Mouse (Mus musculus) embryonic facial prominence, embryonic 14.5 days (tissue): Measurements from ENCODE around the gene Cmpk1. TPM values are rescaled to one million over a fixed set of nuclear protein-coding genes. Genes with fewer than 3 reads are reported as not detected.

Experiments
- ATAC-seq: fragments of 200-750 bp; cut with Nextera tagmentation; 2 replicates; pipeline ENCODE4 v1.8.0; 2017; ENCODE audit warnings: low read depth, moderate number of reproducible peaks, moderate TSS enrichment
- DNase-seq: peaks from one replicate; pipeline ENCODE4 v3.0.0-alpha.2; 2015; ENCODE audit warnings: low spot score
- H3K27ac ChIP-seq: fragments of 300-500 bp; sonication (generic); replicated peaks from 2 replicates; pipeline ENCODE4 v1.5.1; 2014; ENCODE audit warnings: low read depth, mild to moderate bottlenecking, low read length, moderate library complexity
- H3K27me3 ChIP-seq: fragments of 300-500 bp; sonication (generic); replicated peaks from 2 replicates; pipeline ENCODE4 v1.6.1; 2014; ENCODE audit warnings: low read length; ENCODE audit not compliant: control insufficient read depth, insufficient read depth
- H3K36me3 ChIP-seq: fragments of 300-500 bp; sonication (generic); 2 replicates; pipeline ENCODE4 v1.6.1; 2014; ENCODE audit warnings: low read length, mixed read lengths; ENCODE audit not compliant: control insufficient read depth, insufficient read depth
- H3K4me1 ChIP-seq: fragments of 300-500 bp; sonication (generic); 2 replicates; pipeline ENCODE4 v1.6.1; 2014; ENCODE audit warnings: antibody characterized with exemption, low read length; ENCODE audit not compliant: control insufficient read depth, insufficient read depth
- H3K4me2 ChIP-seq: fragments of 300-500 bp; sonication (generic); 2 replicates; pipeline ENCODE4 v1.6.1; 2014; ENCODE audit warnings: low read depth, mild to moderate bottlenecking, low read length, moderate library complexity, mixed read lengths
- H3K4me3 ChIP-seq: fragments of 300-500 bp; sonication (generic); 2 replicates; pipeline ENCODE4 v1.5.1; 2014; ENCODE audit warnings: low read depth, mild to moderate bottlenecking, low read length
- H3K9ac ChIP-seq: fragments of 300-500 bp; sonication (generic); 2 replicates; pipeline ENCODE4 v1.6.1; 2014; ENCODE audit warnings: low read depth, mild to moderate bottlenecking, low read length, moderate library complexity, mixed read lengths
- H3K9me3 ChIP-seq: fragments of 300-500 bp; sonication (generic); 2 replicates; pipeline ENCODE4 v1.6.1; 2016; ENCODE audit warnings: low read length; ENCODE audit not compliant: control insufficient read depth
- WGBS: fragments of 180-500 bp; shearing (Covaris S2); extraction: QIAGEN DNeasy Blood & Tissue Kit; methylation state at CpG from one replicate; pipeline ENCODE4 v1.1.7; 2014; 5-methylcytosine and 5-hydroxymethylcytosine counted together
- polyA plus RNA-seq: library from polyadenylated mRNA; unstranded; fragments of >200 nt; fragmentation: Nextera tagmentation; extraction: Ambion mirVana; gene quantifications from 2 replicates; pipeline ENCODE4 v1.2.1, GENCODE M21; 2014

The Cmpk1 gene
- polyA plus RNA-seq, 1 experiment from 2014 or later = 112 TPM

DNA sequence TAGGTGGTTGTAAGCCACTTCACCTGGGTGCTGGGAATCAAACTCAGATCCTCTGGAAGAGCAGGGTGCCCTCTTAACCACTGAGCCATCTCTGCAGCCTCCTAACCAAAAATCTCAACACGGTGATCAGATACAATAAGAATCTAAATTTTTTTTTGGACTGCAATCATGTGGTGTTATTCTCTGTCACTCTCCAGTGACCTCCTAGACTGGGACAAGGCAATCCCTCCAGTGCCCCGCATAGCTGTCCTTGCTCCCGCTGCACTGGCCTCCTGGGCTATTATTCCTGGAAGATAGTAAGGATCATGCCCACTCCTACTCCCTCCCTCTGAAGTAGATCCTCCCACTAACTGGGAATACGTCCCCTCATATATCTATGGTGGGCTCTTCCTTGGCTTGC is 45.7 kb downstream of the Cmpk1 start:
- H3K36me3 ChIP-seq = no peaks in the 10 kb centered on the region
- peaks cover 23% of the 10 kb centered on the region for H3K27me3 ChIP-seq
- ATAC-seq = no peak
- no peak overlapping the region for H3K27ac ChIP-seq
- WGBS = 74% methylated on average over 4 of the region's 4 CpGs
- 0 out of 2 replicates have a peak, but pooled peaks cover 12% of the 10 kb centered on the region for H3K4me1 ChIP-seq
- no peak overlapping the region for H3K9ac ChIP-seq
- H3K4me2 ChIP-seq = no peak overlapping the region
- no peak for DNase-seq
- no peaks in the 10 kb centered on the region for H3K9me3 ChIP-seq
- no peak overlapping the region for H3K4me3 ChIP-seq

DNA sequence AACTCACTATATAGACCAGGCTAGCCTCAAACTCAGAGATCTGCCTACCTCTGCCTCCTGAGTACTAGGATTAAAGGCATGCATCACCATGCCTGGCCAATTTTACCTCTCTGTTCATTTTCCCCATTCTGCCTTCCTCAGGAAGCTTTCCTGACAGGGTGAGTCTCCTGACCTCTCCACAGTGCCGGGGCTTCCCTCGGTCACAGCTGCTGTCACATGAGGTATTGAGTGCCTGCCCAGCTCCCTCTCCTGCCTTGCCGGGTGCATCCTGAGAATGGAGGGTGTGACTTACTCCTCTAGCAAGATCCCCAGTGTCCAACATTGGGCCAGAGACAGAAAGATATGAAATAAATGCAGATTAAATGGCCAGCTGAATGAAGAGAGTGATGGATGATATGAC is 48.8 kb downstream of the Cmpk1 start:
- no peak overlapping the region for H3K4me2 ChIP-seq
- no peak overlapping the region for H3K4me3 ChIP-seq
- no peak for DNase-seq
- ATAC-seq = no peak
- no peaks in the 10 kb centered on the region for H3K36me3 ChIP-seq
- H3K27ac ChIP-seq = no peak overlapping the region
- 34% methylated on average over 3 of the region's 3 CpGs for WGBS
- no peaks in the 10 kb centered on the region for H3K9me3 ChIP-seq
- 0 out of 2 replicates have a peak, but pooled peaks cover 12% of the 10 kb centered on the region for H3K4me1 ChIP-seq
- H3K27me3 ChIP-seq = peaks cover 10% of the 10 kb centered on the region; the same call in 1 of the 2 replicates
- H3K9ac ChIP-seq = no peak overlapping the region

DNA sequence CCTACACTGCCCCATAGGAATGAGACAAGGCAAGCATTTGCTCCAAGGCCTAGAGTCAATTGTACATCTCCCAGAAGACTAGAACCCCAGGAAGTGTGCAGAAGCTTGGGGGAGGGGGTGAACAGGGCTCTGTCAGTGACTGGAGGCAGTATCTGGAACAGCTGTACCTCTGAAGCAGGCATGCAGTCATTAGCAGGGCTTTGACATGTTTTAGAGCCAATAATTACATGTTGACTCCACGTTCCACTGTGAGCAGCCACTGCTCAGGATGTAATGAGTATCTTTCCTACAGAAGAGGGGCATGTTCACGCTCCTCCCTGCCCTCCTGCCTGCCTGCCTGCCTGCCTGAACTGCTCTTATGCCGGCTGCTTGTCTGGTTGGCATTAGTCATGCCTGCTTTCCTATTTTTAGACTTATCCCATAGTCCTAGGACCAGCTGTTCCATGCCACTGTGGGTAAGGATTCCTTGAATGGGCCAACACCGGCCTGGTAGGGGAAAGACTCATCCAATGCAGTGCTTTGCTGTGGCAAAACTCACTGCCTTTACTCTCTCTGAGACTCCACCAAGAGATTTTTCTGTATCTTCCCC is 49.5 kb downstream of the Cmpk1 start:
- Histone ChIP-seq H3K27ac (no peak overlapping the region), H3K9ac (no peak overlapping the region), H3K27me3 (peaks cover 10% of the 10 kb centered on the region; the same call in 1 of the 2 replicates), H3K4me3 (no peak overlapping the region), H3K36me3 (no peaks in the 10 kb centered on the region), H3K4me2 (no peak overlapping the region), H3K4me1 (peaks cover 8% of the 10 kb centered on the region; the same call in 1 of the 2 replicates), H3K9me3 (no peaks in the 10 kb centered on the region)
- peak; percentile 73 for DNase-seq
- WGBS = 22% methylated on average over 4 of the region's 4 CpGs
- peak; percentile 89 for ATAC-seq

GRCm38 (mm10) chr4:114934188-114934587 is 52.9 kb downstream of the Cmpk1 start:
- Histone ChIP-seq H3K4me1 (peaks cover 3% of the 10 kb centered on the region; the same call in 1 of the 2 replicates), H3K9me3 (no peaks in the 10 kb centered on the region), H3K9ac (no peak overlapping the region), H3K27ac (no peak overlapping the region), H3K4me3 (no peak overlapping the region), H3K36me3 (no peaks in the 10 kb centered on the region), H3K27me3 (peaks cover 31% of the 10 kb centered on the region), H3K4me2 (no peak overlapping the region)
- no peak for DNase-seq
- no peak for ATAC-seq
- 90% methylated on average over 6 of the region's 6 CpGs for WGBS

DNA sequence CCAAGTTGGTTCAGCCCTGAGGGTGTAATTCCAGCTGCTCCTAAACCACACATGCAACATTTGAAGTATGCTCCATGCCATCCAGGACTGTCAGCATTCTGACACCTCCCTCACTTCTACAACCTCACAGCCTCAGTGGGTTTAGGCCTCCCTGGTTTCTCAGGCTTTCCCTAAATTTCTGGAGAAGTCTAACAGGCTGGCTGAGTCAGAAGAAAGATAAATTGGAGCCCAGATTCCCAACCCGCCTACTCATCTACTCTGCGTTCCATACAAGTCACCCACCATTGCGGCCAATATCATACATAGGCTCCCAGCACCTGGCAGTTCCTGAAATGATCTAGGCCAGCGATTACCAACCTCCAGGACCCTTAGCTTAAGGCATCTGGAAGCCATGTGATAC is 54.3 kb downstream of the Cmpk1 start:
- Histone ChIP-seq H3K9me3 (no peaks in the 10 kb centered on the region), H3K4me1 (peaks cover 3% of the 10 kb centered on the region; the same call in 1 of the 2 replicates), H3K4me3 (no peak overlapping the region), H3K9ac (no peak overlapping the region), H3K36me3 (no peaks in the 10 kb centered on the region), H3K27ac (no peak overlapping the region), H3K4me2 (no peak overlapping the region), H3K27me3 (peaks cover 40% of the 10 kb centered on the region)
- WGBS = 58% methylated on average over 4 of the region's 4 CpGs
- no peak for ATAC-seq
- no peak for DNase-seq

- H3K36me3 ChIP-seq = no peaks in the 10 kb centered on the region
These were observed 57.9 kb downstream of the Cmpk1 start for GRCm38 (mm10) chr4:114929155-114929554.

GRCm38 (mm10) chr4:114925917-114926312 is 61.1 kb downstream of the Cmpk1 start, which contains the start of gene Foxe3:
TSS of gene Foxe3 (minus strand) at chr4:114926013.
- ATAC-seq (no peak), DNase-seq (no peak)
- 0% methylated on average over 12 of the region's 25 CpGs for WGBS
- peak within 1 kb of the TSS; percentile 45 for H3K4me3 ChIP-seq
- peak within 1 kb of the TSS; percentile 75 for H3K4me2 ChIP-seq
- no peaks in the 10 kb centered on the region for H3K36me3 ChIP-seq
- peak within 1 kb of the TSS; percentile 53 for H3K9ac ChIP-seq
- no peak within 1 kb of the TSS for H3K27ac ChIP-seq
- peaks cover 89% of the 10 kb centered on the region for H3K27me3 ChIP-seq
- no peaks in the 10 kb centered on the region for H3K9me3 ChIP-seq
- 0 out of 2 replicates have a peak, but pooled peaks cover 4% of the 10 kb centered on the region for H3K4me1 ChIP-seq

More at GRCm38 (mm10) chr4:114929155-114929554, 57.9 kb downstream of the Cmpk1 start:
- Histone ChIP-seq H3K4me3 (no peak overlapping the region), H3K9me3 (no peaks in the 10 kb centered on the region), H3K27me3 (peaks cover 76% of the 10 kb centered on the region), H3K27ac (no peak overlapping the region), H3K4me1 (peaks cover 4% of the 10 kb centered on the region; the same call in 1 of the 2 replicates), H3K4me2 (no peak overlapping the region), H3K9ac (no peak overlapping the region)
- DNase-seq = no peak
- no peak for ATAC-seq
- WGBS = 26% methylated on average over 15 of the region's 15 CpGs

DNA sequence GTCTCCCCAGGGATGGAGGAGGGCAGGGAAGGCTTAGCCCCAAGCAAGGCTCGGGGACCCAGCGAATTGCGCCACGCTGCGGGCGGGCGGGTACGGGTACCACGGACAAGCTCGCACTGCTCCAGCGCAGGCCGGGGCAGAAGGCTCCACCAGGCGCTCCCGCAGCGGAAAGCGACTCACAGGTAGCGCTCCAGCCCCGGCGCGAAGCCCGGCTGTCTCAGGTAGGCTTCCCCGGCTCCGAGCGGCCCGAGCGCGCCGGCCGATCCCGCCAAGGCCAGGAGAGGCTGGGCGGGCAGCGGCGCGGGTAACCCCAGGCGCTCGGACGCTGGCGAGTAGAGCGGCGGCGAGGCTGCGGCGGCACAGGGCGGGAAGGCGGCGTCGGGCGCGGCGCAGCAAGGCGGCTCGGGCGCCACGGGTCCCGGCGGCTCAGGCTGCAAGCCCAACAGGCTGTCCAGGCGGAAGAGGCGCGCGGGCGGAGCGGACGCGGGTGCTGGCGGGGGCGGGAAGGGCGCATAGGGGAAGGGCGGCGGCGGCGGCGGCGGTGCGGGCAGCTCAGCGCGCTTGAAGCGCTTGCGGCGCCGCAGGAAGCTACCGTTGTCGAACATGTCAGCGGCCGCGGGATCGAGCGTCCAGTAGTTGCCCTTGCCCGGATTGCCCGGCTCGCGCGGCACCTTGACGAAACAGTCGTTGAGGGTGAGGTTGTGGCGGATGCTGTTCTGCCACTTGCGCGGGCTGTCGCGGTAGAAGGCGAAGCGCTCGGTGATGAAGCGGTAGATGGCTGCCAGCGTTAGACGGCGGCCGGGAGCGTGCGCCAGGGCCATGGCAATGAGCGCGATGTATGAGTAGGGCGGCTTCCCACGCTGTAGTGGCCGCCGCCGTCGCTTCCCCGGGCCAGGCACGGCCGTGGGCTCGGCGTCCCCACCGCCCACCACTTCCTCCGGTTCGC is 61.8 kb downstream of the Cmpk1 start:
- no peak for DNase-seq
- peak overlapping the region; percentile 53 for H3K9ac ChIP-seq

More for the DNA sequence above, 61.8 kb downstream of the Cmpk1 start:
- peak; percentile 44; the same call in 1 of the 2 replicates for ATAC-seq
- Histone ChIP-seq H3K36me3 (no peaks in the 10 kb centered on the region), H3K27me3 (peaks cover 83% of the 10 kb centered on the region), H3K27ac (no peak overlapping the region), H3K4me3 (peak overlapping the region; percentile 45), H3K4me2 (peak overlapping the region; percentile 75), H3K9me3 (no peaks in the 10 kb centered on the region), H3K4me1 (0 out of 2 replicates have a peak, but pooled peaks cover 4% of the 10 kb centered on the region)
- WGBS = 2% methylated on average over 31 of the region's 125 CpGs
